In the genomic region with DNA sequence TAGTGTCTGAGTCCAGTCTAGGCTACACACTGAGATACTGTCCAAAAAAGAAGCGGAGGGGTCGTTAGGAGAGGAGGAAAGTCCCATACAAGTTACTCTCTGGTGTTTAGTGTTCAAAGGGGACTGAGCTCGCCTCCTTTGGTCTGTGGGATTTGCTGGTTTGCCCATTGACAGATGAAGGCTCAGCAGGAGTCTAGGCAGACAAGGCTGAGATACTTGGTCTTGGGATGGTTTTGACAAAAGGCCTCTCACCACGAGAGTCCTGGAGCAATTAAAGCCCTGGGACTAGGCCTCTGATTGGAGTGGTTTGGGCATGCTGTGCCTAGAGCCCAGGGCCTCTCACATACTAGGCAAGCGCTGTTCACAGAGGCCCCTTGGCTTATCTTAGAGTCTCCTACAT, we compare ENCODE assay signal across 13 mouse cellular contexts. TPM values are rescaled to one million over a fixed set of nuclear protein-coding genes. Genes with fewer than 3 reads are reported as not detected.
DNase-seq lines count a peak whose midpoint lies in the region; ATAC-seq and TF ChIP-seq lines count a peak whose summit lies in the region.
"Had no signal": no experiment of that assay in that cellular context is flagged by ENCODE, and none has a peak within 500 bp of the region (broad histone marks: within the 10 kb centered on the region; RNA-seq: fewer than 3 reads in every experiment).

No protein-coding gene starts in this region.

- WGBS in limb, embryonic 10.5 days: 65% methylated on average over 5 of the region's 5 CpGs

- H3K9me3 ChIP-seq in limb, embryonic 10.5 days (replicated peaks): no peaks in the 10 kb centered on the region
- H3K9me3 ChIP-seq: midbrain, embryonic 12.5 days had no signal

- no peak overlapping the region for H3K4me3 ChIP-seq in layer of hippocampus, adult 2 months
- no peak overlapping the region for H3K4me3 ChIP-seq in limb, embryonic 10.5 days
- no peak overlapping the region for H3K4me3 ChIP-seq in gastrocnemius, adult 2 months
- H3K4me3 ChIP-seq: midbrain, embryonic 12.5 days had no signal

- no peaks in the 10 kb centered on the region for H3K27me3 ChIP-seq in limb, embryonic 10.5 days (ENCODE audit: low read depth, poor library complexity, severe bottlenecking)
- H3K27me3 ChIP-seq: midbrain, embryonic 12.5 days had no signal

- H3K27ac ChIP-seq in layer of hippocampus, adult 2 months: peak overlapping the region; percentile 70
- 0 out of 2 replicates have a peak overlapping the region, but pooled peaks have one; percentile 8 for H3K27ac ChIP-seq in limb, embryonic 10.5 days
- H3K27ac ChIP-seq in gastrocnemius, adult 2 months: no peak overlapping the region
- H3K27ac ChIP-seq: liver, embryonic 14.5 days; midbrain, embryonic 12.5 days had no signal

- no peak for DNase-seq in cerebellum, adult 11 months
- DNase-seq in layer of hippocampus, adult 2 months (ENCODE audit: low spot score in 2 of 2): no peak
- no peak for DNase-seq in layer of hippocampus, postnatal 10 days (ENCODE audit: low spot score in 2 of 2)
- peak; percentile 16 for DNase-seq in cerebellum, adult 8-10 months
- DNase-seq in limb, embryonic 10.5 days (ENCODE audit: low spot score): no peak
- DNase-seq in gastrocnemius, adult 2 months: no peak
- DNase-seq in gastrocnemius, postnatal 4 days (ENCODE audit: low spot score in 2 of 2): no peak
- DNase-seq: adrenal gland, postnatal 36 days; heart, postnatal 14 days; kidney, adult 2 months had no signal

- intact Hi-C loops in gastrocnemius, adult 2 months (cut with DNase I): no loop called here

- H3K4me1 ChIP-seq in limb, embryonic 10.5 days: peaks cover 12% of the 10 kb centered on the region
- H3K4me1 ChIP-seq: midbrain, embryonic 12.5 days had no signal

- TF ChIP-seq CTCF in layer of hippocampus, adult 2 months (conservative IDR thresholded peaks at IDR 0.05): no peak
- TF ChIP-seq CTCF in gastrocnemius, adult 2 months (IDR thresholded peaks at IDR 0.05): no peak

- peaks cover 30% of the 10 kb centered on the region for H3K36me3 ChIP-seq in limb, embryonic 10.5 days

- ATAC-seq in cerebellum, adult (ENCODE audit: insufficient number of reproducible peaks, low FRiP score, low TSS enrichment): 0 out of 2 replicates have a peak, but pooled peaks have one; percentile 29

RNA-seq across cellular contexts. Expression of a gene that starts 14.3 kb away (rescaled TPM):
- total RNA-seq in layer of hippocampus, adult 2 months (2021): 10 to 100 TPM; 87.7 to 90.5 TPM
- total RNA-seq in layer of hippocampus, postnatal 10 days (2021): 10 to 100 TPM; 45.7 to 47.0 TPM
- 139 and 151 TPM in 2 replicates for polyA plus RNA-seq in limb, embryonic 10.5 days (2016; fragmentation: Nextera tagmentation; extraction: Ambion mirVana)
- 1 to 10 TPM; 3.8 to 4.3 TPM for total RNA-seq in gastrocnemius, adult 2 months (2021)
- 10 to 100 TPM; 23.2 to 24.3 TPM for total RNA-seq in gastrocnemius, postnatal 4 days (2021)

RNA-seq across cellular contexts. Expression of a gene that starts 34.0 kb away (rescaled TPM):
- 10 to 100 TPM; 45.5 to 52.1 TPM for total RNA-seq in layer of hippocampus, adult 2 months (2021)
- total RNA-seq in layer of hippocampus, postnatal 10 days (2021): 10 to 100 TPM; 49.0 to 53.0 TPM
- 58.9 and 59.4 TPM in 2 replicates for polyA plus RNA-seq in limb, embryonic 10.5 days (2016; fragmentation: Nextera tagmentation; extraction: Ambion mirVana)
- 10 to 100 TPM; 29.9 to 30.0 TPM for total RNA-seq in gastrocnemius, adult 2 months (2021)
- total RNA-seq in gastrocnemius, postnatal 4 days (2021): 10 to 100 TPM; 42.8 to 42.9 TPM

RNA-seq across cellular contexts. Expression of a gene that starts 34.0 kb away (rescaled TPM):
- 100 to 1,000 TPM; 139 to 157 TPM for total RNA-seq in layer of hippocampus, adult 2 months (2021)
- 100 to 1,000 TPM; 122 to 145 TPM for total RNA-seq in layer of hippocampus, postnatal 10 days (2021)
- 293 and 321 TPM in 2 replicates for polyA plus RNA-seq in limb, embryonic 10.5 days (2016; fragmentation: Nextera tagmentation; extraction: Ambion mirVana)
- 100 to 1,000 TPM; 118 to 128 TPM for total RNA-seq in gastrocnemius, adult 2 months (2021)
- 100 to 1,000 TPM; 168 to 177 TPM for total RNA-seq in gastrocnemius, postnatal 4 days (2021)

RNA-seq across cellular contexts. Expression of a gene that starts 34.0 kb away (rescaled TPM):
- total RNA-seq in layer of hippocampus, adult 2 months (2021): 10 to 100 TPM; 45.6 to 47.1 TPM
- total RNA-seq in layer of hippocampus, postnatal 10 days (2021): 10 to 100 TPM; 88.5 to 90.7 TPM
- polyA plus RNA-seq in limb, embryonic 10.5 days (2016; fragmentation: Nextera tagmentation; extraction: Ambion mirVana): 26.8 and 27.6 TPM in 2 replicates
- 1 to 10 TPM; 7.6 to 9.7 TPM for total RNA-seq in gastrocnemius, adult 2 months (2021)
- 10 to 100 TPM; 16.1 to 16.4 TPM for total RNA-seq in gastrocnemius, postnatal 4 days (2021)

RNA-seq across cellular contexts. Expression of a gene that starts 34.3 kb away (rescaled TPM):
- total RNA-seq in layer of hippocampus, adult 2 months (2021): 100 to 1,000 TPM; 130 to 131 TPM
- total RNA-seq in layer of hippocampus, postnatal 10 days (2021): 100 to 1,000 TPM; 128 to 138 TPM
- polyA plus RNA-seq in limb, embryonic 10.5 days (2016; fragmentation: Nextera tagmentation; extraction: Ambion mirVana): 39.7 and 51.4 TPM in 2 replicates
- 10 to 100 TPM; 41.8 to 50.7 TPM for total RNA-seq in gastrocnemius, adult 2 months (2021)
- total RNA-seq in gastrocnemius, postnatal 4 days (2021): 10 to 100 TPM; 49.1 to 52.6 TPM

Comparison
In these comparisons a context has a peak if more than half of its experiments do, and no peak if none do; other contexts are left out.
1. RNA of a gene that starts 14.3 kb away (total RNA-seq): 87.7 to 90.5 TPM in layer of hippocampus, adult 2 months, 45.7 to 47.0 TPM in layer of hippocampus, postnatal 10 days and 23.2 to 24.3 TPM in gastrocnemius, postnatal 4 days; 3.8 to 4.3 TPM in gastrocnemius, adult 2 months; every median in the first group is over 4 times any median in the second.